Mouse (Mus musculus) bone marrow, adult 2 months (tissue): ENCODE data around the gene Fam155a.

Experiments
- CTCF ChIP-seq: fragments of 200-500 bp; IDR thresholded peaks from 2 replicates; pipeline ENCODE4 v1.5.1; 2011; ENCODE audit warnings: low read length, control low read depth; ENCODE audit not compliant: control insufficient read depth, insufficient read depth
- POLR2A ChIP-seq: fragments of 200-500 bp; IDR thresholded peaks from 2 replicates; pipeline ENCODE4 v1.6.1; 2011; ENCODE audit warnings: low read depth, mild to moderate bottlenecking, control low read depth, low read length, borderline replicate concordance; ENCODE audit not compliant: control insufficient read depth

- TF ChIP-seq POLR2A, result no peak
- no peak for TF ChIP-seq CTCF
These were observed 225.3 kb downstream of the Fam155a start for GRCm38 (mm10) chr8:9545665-9546064.
